Mouse (Mus musculus) left cerebral cortex, postnatal 36 days (tissue): Measurements from ENCODE around the gene Dnajb4. TPM values are rescaled to one million over a fixed set of nuclear protein-coding genes. Genes with fewer than 3 reads are reported as not detected.
A peak's percentile ranks its signal among the peaks of the same experiment; 100 is the strongest.

Source experiments
- DNase-seq, 2 experiments: peaks; one replicate each; pipeline ENCODE4 v3.0.0; 2021 to 2022; ENCODE audit warnings: low spot score in 2 of 2, mixed read lengths in 1 of 2
- intact Hi-C: fragments of 180-260 bp; cut with DNase I; formaldehyde crosslinking; loops from one replicate; pipeline ENCODE4 v1.15.1; 2025
- total RNA-seq, 2 experiments: library from RNA; stranded (reverse); gene quantifications; 2 replicates each; pipeline ENCODE4 v1.2.3; 2021

Gene Dnajb4
- total RNA-seq, 2 experiments from 2014 or later: 62.8 to 72.6 TPM

DNA sequence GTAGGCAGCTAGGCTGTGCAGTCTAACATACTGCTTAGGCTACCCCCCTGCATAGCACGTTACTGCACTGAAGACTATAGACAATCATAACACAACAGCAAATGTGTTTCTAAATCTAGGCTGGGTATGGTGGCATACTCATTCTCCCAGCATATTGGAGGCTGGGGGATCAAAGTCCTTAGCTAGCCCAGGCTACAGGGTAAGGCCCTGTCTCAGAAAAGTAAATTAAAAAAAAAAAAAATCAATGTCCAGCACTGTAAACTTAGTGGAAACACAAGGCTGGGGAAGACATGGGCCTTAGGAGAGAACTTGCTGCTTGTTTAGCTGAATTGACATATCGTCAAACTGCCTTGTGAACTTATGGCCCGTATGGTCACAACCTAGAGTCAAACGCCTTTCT is 29.5 kb downstream of the Dnajb4 start:
- intact Hi-C loops: no loop called here
- no peak for DNase-seq

GRCm38 (mm10) chr3:152179285-152179684 is 30.8 kb downstream of the Dnajb4 start:
- no peak for DNase-seq
- intact Hi-C loops: no loop called here

GRCm38 (mm10) chr3:152178816-152179215 is 31.3 kb downstream of the Dnajb4 start:
- intact Hi-C loops: no loop called here
- no peak for DNase-seq

DNA sequence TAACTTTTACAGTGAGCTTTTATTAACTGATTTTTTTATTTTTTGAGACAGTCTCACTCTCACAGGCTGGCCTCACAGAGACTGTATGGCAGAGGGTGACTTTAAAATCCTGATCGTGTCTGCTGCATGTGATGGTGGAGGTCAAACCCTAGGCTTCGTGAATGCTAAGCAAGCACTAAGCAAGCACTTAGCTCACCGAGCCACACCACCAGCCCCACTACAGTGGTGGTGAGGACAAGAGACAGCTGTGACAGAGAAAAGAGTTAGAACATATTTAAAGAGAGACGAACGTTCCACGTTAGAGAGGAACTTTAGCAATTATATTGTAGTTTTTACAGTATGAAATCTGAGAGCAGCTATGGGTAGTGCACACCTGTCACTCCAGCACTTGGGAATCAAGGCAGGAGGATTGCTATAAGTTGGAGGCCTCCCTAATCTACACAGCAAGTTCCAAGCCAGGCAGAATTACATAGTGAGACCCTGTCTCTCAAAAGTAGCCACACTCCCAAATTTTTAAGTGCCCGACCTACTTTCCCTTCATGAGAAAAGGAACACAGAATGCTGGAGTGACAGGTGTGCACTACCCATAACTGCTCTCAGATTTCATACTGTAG is 37.7 kb downstream of the Dnajb4 start:
- intact Hi-C loops: no loop called here
- DNase-seq: no peak

GRCm38 (mm10) chr3:152171862-152172261 is 38.2 kb downstream of the Dnajb4 start:
- DNase-seq: no peak
- intact Hi-C loops: no loop called here

- intact Hi-C loops: no loop called here
- no peak for DNase-seq
Measured at GRCm38 (mm10) chr3:152171236-152171635, 38.9 kb downstream of the Dnajb4 start.

DNA sequence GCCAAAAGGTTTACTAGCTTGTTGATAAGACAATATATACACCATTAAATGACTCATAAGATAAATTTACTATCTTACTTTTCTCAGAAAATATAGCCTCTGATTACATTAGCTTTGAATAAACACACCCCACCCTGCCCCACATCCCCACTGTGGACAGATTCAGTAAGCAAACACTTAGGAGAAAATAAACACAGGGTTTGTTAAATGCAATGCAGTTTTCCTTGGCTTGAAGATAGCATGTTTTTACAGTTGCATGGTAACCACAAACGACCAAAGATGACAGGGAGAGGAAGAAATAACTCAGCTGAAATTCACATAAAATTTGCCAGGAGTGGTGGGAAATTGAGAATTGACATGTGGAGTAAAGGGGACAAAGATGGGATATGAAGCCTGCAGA is 39.7 kb downstream of the Dnajb4 start:
- intact Hi-C loops: no loop called here
- no peak for DNase-seq

DNA sequence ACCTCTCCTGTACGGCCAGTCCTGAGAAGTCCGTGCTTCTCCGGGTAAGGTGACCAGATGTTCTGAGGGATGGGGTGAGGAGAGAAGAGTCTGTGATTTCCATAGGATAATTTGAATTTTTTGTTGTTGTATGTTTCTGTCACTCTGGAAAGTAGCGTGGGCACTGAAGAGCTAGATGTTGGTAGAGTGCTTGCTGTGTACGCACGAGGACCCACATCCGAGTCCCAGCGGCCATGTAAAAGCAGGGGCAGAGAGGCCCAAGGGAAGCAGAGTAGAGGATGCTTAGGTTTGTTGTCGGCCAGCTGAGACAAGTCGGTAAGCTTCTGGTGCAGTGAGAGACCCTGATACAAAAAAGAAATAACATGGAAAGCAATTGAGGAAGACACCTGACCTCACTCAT is 42.1 kb downstream of the Dnajb4 start:
- no peak for DNase-seq
- intact Hi-C loops: no loop called here

DNA sequence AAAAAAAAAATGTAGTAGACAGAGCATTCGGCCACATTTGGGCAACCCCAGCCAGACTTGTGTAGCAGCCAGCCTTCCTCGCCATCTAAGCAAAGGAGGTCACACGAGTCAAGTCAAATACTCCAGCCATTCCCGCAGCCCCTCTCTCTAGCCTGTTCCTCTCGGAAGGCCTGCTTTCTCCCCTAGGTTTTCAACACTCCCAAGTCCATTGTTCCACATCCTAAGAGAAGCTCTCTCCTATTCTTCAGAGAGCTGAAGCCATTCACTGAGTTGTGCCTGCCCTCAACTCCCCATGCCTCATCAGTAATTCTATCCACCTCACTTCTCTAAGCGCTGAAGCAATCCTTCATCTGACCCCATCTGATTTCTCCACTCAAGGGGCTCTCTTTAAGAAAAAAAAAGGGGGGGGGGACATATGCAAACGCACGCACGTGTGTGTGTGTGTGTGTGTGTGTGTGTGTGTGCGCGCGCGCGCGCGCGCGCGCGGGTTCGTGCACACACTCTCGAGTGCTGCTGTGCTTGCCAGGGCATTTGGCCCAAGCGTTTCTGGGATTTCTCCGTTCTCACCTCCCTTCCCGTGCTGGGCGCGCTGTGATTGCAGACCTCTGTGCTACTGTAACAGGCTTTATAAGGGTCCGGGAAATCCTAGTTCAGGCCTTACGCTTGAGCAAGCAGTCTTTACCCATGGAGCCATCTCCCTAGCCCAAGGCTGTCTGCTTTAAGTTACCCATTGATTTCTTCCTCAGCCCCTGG is 43.2 kb downstream of the Dnajb4 start:
- intact Hi-C loops: no loop called here
- DNase-seq: no peak

DNA sequence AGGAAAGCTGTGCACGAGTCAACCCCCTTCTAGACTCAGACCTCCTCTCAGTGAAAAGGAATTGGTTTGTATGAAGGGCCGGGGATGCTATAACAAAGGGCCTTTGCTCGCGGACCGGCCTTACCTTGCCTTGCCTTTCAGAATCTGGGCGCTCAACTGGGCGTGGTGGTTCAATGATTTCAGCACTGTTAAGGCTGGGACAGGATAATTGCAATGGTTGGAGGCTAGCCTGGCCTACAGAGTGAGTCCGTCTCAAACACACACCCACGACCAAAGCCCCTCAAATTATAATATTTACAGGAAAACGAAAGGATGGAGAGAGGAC is 44.0 kb downstream of the Dnajb4 start, which contains the start of gene Gipc2:
Gene Gipc2, minus strand, starts transcription at position 132 of the 325 bp plus-strand sequence.
- no peak for DNase-seq
- intact Hi-C loops: no loop called here

- DNase-seq: peak; percentile 50 to 51
- intact Hi-C loops: no loop called here
Measured at GRCm38 (mm10) chr3:152165351-152166098, 44.6 kb downstream of the Dnajb4 start.

- intact Hi-C loops: no loop called here
- no peak for DNase-seq
Measured at GRCm38 (mm10) chr3:152165014-152165350, 45.1 kb downstream of the Dnajb4 start.

- DNase-seq: no peak
- intact Hi-C loops: no loop called here
Measured at GRCm38 (mm10) chr3:152163320-152163719, 46.8 kb downstream of the Dnajb4 start.

DNA sequence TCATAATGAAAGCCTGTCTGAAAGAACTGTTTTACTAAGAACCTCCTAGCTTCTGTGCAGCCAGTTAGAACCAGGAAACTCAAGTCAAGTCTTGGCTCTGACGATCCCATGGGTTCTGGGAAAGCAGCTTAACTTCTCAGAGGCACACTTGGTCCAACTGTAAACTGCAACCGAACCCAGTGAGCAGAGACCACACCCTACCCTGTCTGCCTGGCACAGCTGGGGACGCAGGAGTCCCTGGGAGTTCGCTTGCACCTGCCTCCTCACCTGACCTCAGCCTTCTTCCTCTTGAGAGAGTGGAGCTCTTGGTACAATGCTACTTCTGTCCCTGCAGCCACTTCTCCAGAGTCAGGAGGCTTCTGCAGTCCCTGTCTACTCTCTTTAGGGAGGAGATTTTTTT is 49.5 kb downstream of the Dnajb4 start:
- intact Hi-C loops: no loop called here
- DNase-seq: no peak

DNA sequence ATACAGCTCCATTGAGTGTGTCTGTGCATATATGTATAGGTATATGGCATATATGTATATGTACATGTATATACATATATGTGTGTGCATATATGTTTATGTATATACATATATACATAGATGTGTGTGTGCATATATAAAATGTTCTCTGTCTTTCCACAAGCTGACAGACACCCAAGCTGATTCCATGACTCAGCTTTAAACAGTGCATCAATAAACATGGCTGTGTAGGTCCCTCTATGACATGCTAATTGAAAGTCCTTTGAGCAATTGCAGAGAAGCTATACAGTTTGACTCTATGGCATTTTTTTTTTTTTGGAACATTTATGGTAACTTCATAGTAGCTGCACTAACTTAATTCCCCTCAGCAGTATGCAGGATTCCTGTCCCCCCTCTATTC is 50.8 kb downstream of the Dnajb4 start:
- intact Hi-C loops: loop anchor here (5.0 kb wide), 1 partner anchor 33 kb away; no protein-coding TSS in a partner anchor

GRCm38 (mm10) chr3:152158344-152159291 is 51.5 kb downstream of the Dnajb4 start:
- intact Hi-C loops: loop anchor here (5.0 kb wide), 1 partner anchor 34 kb away; no protein-coding TSS in a partner anchor

More for the DNA sequence above, 50.8 kb downstream of the Dnajb4 start:
- no peak for DNase-seq

GRCm38 (mm10) chr3:152156816-152157496 is 53.1 kb downstream of the Dnajb4 start:
- DNase-seq: no peak
- intact Hi-C loops: loop anchor here (5.0 kb wide), 1 partner anchor 35 kb away; no protein-coding TSS in a partner anchor

More at GRCm38 (mm10) chr3:152158344-152159291, 51.5 kb downstream of the Dnajb4 start:
- no peak for DNase-seq

DNA sequence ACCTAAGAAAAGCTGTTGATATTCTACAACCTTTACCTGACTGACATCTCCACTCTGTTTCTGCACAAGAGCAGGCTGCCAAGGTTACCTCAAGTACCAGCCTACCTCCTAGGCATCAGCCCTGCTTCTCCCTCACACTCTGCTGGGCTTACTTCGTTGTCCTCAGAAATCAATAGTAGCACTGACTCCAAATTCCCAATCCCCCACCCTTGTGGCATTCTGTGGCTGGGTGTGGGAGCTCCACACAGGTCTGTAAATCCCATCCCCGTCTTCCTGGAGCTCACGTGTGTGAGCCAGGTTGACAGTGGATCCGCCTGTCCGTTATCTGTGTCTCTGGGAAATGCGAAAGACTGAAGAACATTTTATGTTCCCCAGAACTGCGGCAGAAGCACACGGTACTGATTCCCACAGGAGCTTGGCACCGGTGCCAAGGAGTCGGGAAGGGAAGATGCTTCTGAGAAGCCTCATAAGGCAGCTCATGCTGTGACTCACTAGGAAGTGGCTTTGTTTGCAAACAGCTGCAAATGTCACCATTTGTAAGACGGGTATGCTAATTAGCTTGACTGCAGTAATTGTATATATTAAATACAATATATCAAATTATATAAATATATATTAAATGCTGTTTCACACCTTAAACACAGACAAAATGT is 54.7 kb downstream of the Dnajb4 start:
- intact Hi-C loops: loop anchor here (5.0 kb wide), 1 partner anchor 37 kb away; no protein-coding TSS in a partner anchor
- DNase-seq: peak; percentile 42 to 59
